Mouse (Mus musculus) midbrain, embryonic 14.5 days (tissue): ENCODE results near the gene Dnajc17. TPM values are rescaled to one million over a fixed set of nuclear protein-coding genes. Genes with fewer than 3 reads are reported as not detected.
A peak's percentile ranks its signal among the peaks of the same experiment; 100 is the strongest.

ENCODE experiments used
- ATAC-seq: fragments of 200-750 bp; cut with Nextera tagmentation; 2 replicates; pipeline ENCODE4 v1.8.0; 2017; ENCODE audit warnings: moderate number of reproducible peaks, moderate library complexity; ENCODE audit not compliant: low FRiP score, low TSS enrichment
- DNase-seq: peaks from one replicate; pipeline ENCODE4 v3.0.0-alpha.2; 2015
- H3K27ac ChIP-seq: fragments of 300-500 bp; sonication (generic); replicated peaks from 2 replicates; pipeline ENCODE4 v1.5.1; 2014; ENCODE audit warnings: mild to moderate bottlenecking, low read depth, low read length, moderate library complexity
- H3K27me3 ChIP-seq: fragments of 300-500 bp; sonication (generic); 2 replicates; pipeline ENCODE4 v1.6.1; 2014; ENCODE audit warnings: low read length, control low read depth, mixed read lengths; ENCODE audit not compliant: control insufficient read depth, insufficient read depth
- H3K36me3 ChIP-seq: fragments of 300-500 bp; sonication (generic); 2 replicates; pipeline ENCODE4 v1.6.1; 2014; ENCODE audit warnings: low read length, control low read depth; ENCODE audit not compliant: control insufficient read depth, insufficient read depth
- H3K4me1 ChIP-seq: fragments of 300-500 bp; sonication (generic); 2 replicates; pipeline ENCODE4 v1.6.1; 2014; ENCODE audit warnings: mild to moderate bottlenecking, antibody characterized with exemption, low read length, control low read depth; ENCODE audit not compliant: control insufficient read depth, insufficient read depth
- H3K4me2 ChIP-seq: fragments of 300-500 bp; sonication (generic); 2 replicates; pipeline ENCODE4 v1.6.1; 2014; ENCODE audit warnings: mild to moderate bottlenecking, low read length, moderate library complexity
- H3K4me3 ChIP-seq: fragments of 300-500 bp; sonication (generic); replicated peaks from 2 replicates; pipeline ENCODE4 v1.5.1; 2014; ENCODE audit warnings: low read depth, low read length
- H3K9ac ChIP-seq: fragments of 300-500 bp; sonication (generic); replicated peaks from 2 replicates; pipeline ENCODE4 v1.6.1; 2014; ENCODE audit warnings: mild to moderate bottlenecking, low read length, moderate library complexity
- H3K9me3 ChIP-seq: fragments of 300-500 bp; sonication (generic); 2 replicates; pipeline ENCODE4 v1.6.1; 2016; ENCODE audit warnings: low read length, control low read depth, mixed read lengths; ENCODE audit not compliant: control insufficient read depth
- WGBS: fragments of 180-500 bp; shearing (Covaris S2); extraction: QIAGEN DNeasy Blood & Tissue Kit; methylation state at CpG from one replicate; pipeline ENCODE4 v1.1.7; 2014; 5-methylcytosine and 5-hydroxymethylcytosine counted together
- polyA plus RNA-seq: library from polyadenylated mRNA; unstranded; fragments of >200 nt; fragmentation: Nextera tagmentation; extraction: Ambion mirVana; gene quantifications from 2 replicates; pipeline ENCODE4 v1.2.1, GENCODE M21; 2014

Gene Dnajc17
- polyA plus RNA-seq, 1 experiment from 2014 or later = 21.8 TPM

DNA sequence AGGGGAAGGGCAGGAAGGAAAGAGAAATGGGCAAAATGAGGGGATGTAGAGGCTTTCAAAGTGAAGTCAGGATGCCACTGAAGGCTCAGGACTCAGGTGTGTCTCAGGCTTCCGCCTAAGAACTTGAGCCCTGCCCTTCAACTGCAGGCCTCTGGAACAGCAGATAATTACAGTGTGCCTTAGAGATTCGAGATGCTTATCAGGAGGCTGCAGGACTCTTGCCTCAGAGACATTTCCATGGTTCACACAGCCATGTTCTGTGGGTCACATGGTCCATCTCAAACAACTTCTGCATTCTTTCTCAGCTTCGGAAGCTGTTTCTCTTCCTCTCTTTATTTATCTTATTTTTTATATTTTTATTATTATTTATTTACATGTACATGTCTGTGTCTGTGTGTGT, 45.5 kb downstream of the Dnajc17 start:
- ATAC-seq (no peak), DNase-seq (no peak)
- Histone ChIP-seq H3K36me3 (no peaks in the 10 kb centered on the region), H3K4me2 (no peak overlapping the region), H3K27me3 (peaks cover 21% of the 10 kb centered on the region), H3K9ac (no peak overlapping the region), H3K4me1 (peaks cover 12% of the 10 kb centered on the region), H3K4me3 (no peak overlapping the region), H3K27ac (no peak overlapping the region), H3K9me3 (no peaks in the 10 kb centered on the region)
- 77% methylated on average over 3 of the region's 3 CpGs for WGBS

DNA sequence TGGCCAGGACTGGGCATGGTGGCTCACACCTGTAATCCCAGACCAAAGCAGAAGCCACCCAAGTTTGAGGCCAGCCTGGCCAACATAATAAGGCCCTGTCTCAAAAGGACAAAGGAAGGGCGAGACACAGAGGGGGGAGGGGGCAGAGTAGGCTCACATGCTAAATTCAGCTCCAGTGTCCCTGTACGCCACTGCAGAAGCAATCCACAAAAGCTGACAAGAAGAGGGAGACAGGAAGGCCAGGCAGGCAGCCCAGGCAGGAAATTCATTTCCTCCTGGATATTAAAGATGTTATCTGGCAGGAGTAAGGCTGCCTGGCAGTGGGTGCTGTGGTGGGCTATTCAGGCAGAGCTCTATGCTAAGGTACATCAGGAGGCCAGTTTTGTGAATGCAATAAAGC, 47.3 kb downstream of the Dnajc17 start:
- H3K4me3 ChIP-seq = no peak overlapping the region
- ATAC-seq = no peak
- H3K27me3 ChIP-seq = peaks cover 9% of the 10 kb centered on the region
- no peak overlapping the region for H3K27ac ChIP-seq
- WGBS = 22% methylated on average over 2 of the region's 2 CpGs
- no peaks in the 10 kb centered on the region for H3K9me3 ChIP-seq
- no peak overlapping the region for H3K9ac ChIP-seq
- no peak for DNase-seq
- no peak overlapping the region for H3K4me2 ChIP-seq
- H3K4me1 ChIP-seq = peaks cover 6% of the 10 kb centered on the region
- H3K36me3 ChIP-seq = no peaks in the 10 kb centered on the region

DNA sequence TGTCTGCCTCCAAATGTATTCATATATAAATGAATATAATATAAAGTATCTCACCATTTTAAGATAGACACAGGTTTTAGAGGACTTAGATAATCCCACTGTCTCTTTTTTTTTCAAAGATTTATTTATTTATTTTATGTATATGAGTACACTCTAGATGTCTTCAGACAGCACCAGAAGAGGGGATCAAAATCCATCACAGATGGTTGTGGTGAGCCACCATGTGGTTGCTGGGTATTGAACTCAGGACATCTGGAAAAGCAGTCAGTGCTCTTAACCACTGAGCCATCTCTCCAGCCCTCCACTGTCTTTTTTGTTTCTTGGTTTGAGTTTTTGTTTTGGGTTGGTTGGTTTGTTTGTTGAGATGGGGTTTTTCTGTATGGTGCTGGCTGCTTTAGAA, 50.8 kb downstream of the Dnajc17 start:
- H3K9ac ChIP-seq = no peak overlapping the region
- H3K27ac ChIP-seq = no peak overlapping the region
- ATAC-seq = no peak
- peak overlapping the region; percentile 95; the same call in 1 of the 2 replicates for H3K4me2 ChIP-seq
- no peak overlapping the region for H3K4me3 ChIP-seq
- no peaks in the 10 kb centered on the region for H3K9me3 ChIP-seq
- no peaks in the 10 kb centered on the region for H3K27me3 ChIP-seq
- no peak for DNase-seq
- peaks cover 15% of the 10 kb centered on the region for H3K36me3 ChIP-seq
- H3K4me1 ChIP-seq = peaks cover 14% of the 10 kb centered on the region

DNA sequence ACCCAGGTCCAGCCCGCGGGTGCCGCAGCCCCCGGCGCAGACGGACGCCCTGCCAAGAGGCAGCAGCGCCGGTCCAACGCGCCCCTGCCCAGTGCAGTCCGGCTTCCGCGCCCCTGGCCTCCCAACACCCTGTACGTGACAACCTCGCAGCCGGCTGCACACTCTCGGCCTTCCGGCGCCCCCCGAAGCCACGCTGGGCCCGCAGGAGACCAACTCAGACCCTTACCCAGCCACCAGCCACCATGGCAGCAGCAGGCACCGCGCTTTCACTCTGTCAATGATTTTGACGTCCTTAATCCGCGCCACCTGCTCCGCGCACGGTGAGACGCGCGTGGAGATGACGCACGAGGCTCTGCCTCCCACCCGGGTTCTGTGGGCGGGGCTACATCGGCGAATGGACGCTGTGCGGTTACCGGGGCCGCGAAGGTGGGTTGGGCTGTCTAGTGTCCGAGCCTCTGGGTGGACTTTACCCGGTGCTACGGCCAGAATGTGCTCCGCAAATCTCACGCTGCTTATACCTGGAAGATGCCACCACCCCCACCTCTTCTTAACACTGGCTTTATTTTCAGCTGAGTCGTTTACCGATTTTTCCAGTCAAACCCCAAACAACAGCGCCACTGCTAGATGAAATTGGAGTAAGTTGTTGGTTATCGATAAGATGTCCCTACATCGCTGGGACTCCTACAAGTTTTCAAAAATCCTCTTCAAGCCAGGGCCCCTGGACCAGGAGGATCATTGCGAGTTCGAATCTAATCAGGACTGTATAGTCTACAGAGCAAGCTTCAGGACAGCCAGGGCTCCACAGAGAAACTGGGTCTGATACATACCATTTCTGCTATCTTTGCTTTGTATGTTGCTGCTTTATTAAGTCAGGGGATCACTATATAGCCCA, 51.7 kb downstream of the Dnajc17 start, which contains the start of gene Rmdn3:
Rmdn3 (minus strand) TSS at position 354 of the 892 bp plus-strand sequence.
- no peaks in the 10 kb centered on the region for H3K9me3 ChIP-seq
- peak; percentile 99 for DNase-seq
- H3K4me2 ChIP-seq = peak within 1 kb of the TSS; percentile 95
- WGBS = 1% methylated on average over 57 of the region's 57 CpGs
- H3K4me1 ChIP-seq = peaks cover 14% of the 10 kb centered on the region
- no peaks in the 10 kb centered on the region for H3K27me3 ChIP-seq
- ATAC-seq = peak; percentile 89
- H3K27ac ChIP-seq = peak within 1 kb of the TSS; percentile 80
- peak within 1 kb of the TSS; percentile 94 for H3K4me3 ChIP-seq
- H3K9ac ChIP-seq = peak within 1 kb of the TSS; percentile 89
- H3K36me3 ChIP-seq = peaks cover 24% of the 10 kb centered on the region

DNA sequence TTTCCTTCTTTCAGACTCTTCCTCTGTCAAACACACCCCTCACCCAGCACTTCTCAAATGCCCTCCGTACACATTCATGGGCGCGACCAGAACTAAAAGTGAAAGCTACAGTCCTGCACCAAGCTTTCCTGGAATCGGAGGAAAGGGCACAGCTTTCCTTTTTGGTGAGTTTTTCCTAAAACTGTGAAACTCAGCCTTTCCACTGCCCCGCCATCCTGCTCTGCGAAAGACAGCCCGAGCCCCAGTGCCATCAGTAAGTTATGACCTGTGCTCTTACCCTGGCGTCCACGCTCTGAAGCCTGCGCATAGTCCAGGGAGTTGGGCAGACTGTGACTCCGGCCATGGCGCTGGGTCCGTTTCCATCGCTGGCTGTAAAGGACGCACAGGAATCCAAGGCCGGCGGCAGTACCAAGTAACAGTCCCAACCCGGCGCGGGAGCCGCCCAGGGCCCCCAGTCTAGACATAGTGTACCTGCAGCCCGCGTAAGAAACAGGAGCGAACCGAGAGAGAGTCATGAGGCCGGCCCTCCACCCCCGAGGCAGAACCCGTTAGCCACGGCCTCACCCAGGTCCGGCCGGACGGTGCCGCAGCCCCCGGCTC, 52.4 kb downstream of the Dnajc17 start:
- ATAC-seq = no peak
- WGBS = 8% methylated on average over 34 of the region's 34 CpGs
- H3K9ac ChIP-seq = peak overlapping the region; percentile 89

DNA sequence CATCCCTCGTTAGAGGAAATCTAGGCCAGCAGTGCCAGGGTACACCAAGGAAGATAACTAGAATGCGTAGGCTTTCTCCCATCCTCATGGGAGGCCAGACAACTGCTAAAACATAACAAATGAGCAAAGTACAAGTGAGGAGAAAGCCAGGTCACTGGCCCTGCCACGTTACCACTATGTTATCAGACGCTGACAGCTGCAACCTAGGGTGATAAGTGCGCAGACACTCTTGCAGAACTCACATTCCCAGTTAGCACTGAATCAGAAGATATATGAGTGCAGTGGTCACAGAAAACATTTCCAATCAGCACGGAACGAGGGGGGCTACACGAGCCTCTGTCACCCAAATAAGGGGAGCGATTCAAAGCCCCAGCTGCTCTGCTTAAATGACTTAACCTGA, 53.2 kb downstream of the Dnajc17 start:
- ATAC-seq = no peak
- Histone ChIP-seq H3K4me2 (peak overlapping the region; percentile 95), H3K4me1 (peaks cover 14% of the 10 kb centered on the region), H3K9ac (no peak overlapping the region), H3K4me3 (no peak overlapping the region), H3K36me3 (peaks cover 38% of the 10 kb centered on the region), H3K9me3 (no peaks in the 10 kb centered on the region), H3K27me3 (no peaks in the 10 kb centered on the region), H3K27ac (no peak overlapping the region)
- DNase-seq = no peak
- WGBS = 92% methylated on average over 9 of the region's 9 CpGs

More for the DNA sequence above, 52.4 kb downstream of the Dnajc17 start:
- H3K4me1 ChIP-seq = peaks cover 14% of the 10 kb centered on the region
- DNase-seq = no peak
- H3K27me3 ChIP-seq = no peaks in the 10 kb centered on the region
- peak overlapping the region; percentile 80 for H3K27ac ChIP-seq
- H3K4me3 ChIP-seq = peak overlapping the region; percentile 94
- H3K9me3 ChIP-seq = no peaks in the 10 kb centered on the region
- H3K36me3 ChIP-seq = peaks cover 30% of the 10 kb centered on the region
- peak overlapping the region; percentile 95 for H3K4me2 ChIP-seq

DNA sequence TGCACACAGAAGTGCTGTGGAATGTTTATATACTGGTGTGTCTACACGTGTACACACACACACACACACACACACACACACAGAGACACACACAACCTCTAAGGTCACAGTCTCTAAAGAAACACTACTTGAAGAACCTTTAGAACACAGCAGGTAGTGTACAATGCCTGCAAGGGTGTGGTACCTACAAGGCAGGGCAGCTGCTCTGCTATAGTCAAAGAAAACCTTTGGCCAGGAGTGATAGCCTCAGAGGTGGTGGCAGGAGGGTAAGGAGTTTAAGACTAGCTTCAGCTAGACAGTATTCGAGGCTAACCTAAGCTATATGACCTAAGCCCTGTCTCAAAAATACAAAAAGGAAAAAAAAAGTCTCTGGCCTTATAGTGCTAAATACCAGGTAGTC, 53.9 kb downstream of the Dnajc17 start:
- no peaks in the 10 kb centered on the region for H3K9me3 ChIP-seq
- no peaks in the 10 kb centered on the region for H3K27me3 ChIP-seq
- H3K36me3 ChIP-seq = peaks cover 45% of the 10 kb centered on the region
- H3K27ac ChIP-seq = no peak overlapping the region
- no peak for DNase-seq
- no peak overlapping the region for H3K4me3 ChIP-seq
- peaks cover 14% of the 10 kb centered on the region for H3K4me1 ChIP-seq
- H3K9ac ChIP-seq = no peak overlapping the region
- no peak for ATAC-seq
- H3K4me2 ChIP-seq = no peak overlapping the region
- 84% methylated on average over 2 of the region's 2 CpGs for WGBS

DNA sequence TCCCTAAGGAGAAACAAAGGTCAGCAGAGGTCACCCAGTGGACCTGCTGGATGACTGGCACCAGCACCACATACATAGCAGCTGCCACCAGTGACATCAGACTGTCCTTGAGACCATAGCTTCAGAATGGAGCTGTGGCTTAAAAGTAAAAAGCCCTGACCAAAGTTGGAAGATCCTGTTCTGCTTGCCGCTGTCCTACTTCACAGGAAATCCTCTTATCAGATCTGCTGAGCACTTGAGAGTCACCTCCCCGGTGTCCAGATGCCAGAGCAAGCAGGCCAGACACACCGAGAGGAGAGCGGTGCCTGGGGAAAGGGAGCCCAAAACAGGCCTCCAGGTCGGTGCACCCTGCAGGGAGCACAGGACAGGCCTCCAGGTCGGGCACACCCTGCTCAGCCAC, 56.3 kb downstream of the Dnajc17 start:
- 88% methylated on average over 6 of the region's 6 CpGs for WGBS
- peaks cover 68% of the 10 kb centered on the region for H3K36me3 ChIP-seq
- DNase-seq = no peak
- H3K27me3 ChIP-seq = no peaks in the 10 kb centered on the region
- H3K4me3 ChIP-seq = no peak overlapping the region
- H3K4me1 ChIP-seq = peaks cover 10% of the 10 kb centered on the region
- H3K4me2 ChIP-seq = no peak overlapping the region
- no peak for ATAC-seq
- no peak overlapping the region for H3K9ac ChIP-seq
- no peaks in the 10 kb centered on the region for H3K9me3 ChIP-seq
- H3K27ac ChIP-seq = no peak overlapping the region
